In the genomic region with DNA sequence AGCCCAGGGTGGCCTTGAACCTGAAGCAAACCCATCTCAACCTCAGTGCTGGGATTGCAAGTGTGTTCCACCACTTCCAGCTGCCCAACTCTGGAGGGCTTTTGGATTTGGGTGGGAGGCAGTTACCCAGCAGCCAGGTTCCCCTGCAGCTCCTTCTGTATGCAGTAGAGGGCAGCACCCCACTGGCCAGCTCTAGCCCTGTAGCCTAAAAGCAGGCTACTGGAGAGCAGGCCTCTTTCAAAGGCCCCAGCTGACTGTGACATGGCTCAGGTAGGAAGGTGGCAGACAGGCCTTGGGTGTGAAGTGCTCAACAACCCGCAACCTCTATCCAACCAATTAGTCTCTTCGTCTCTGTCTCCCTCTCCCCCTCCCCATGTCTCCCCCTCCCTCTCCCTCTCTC, we compare ENCODE assay signal across 9 mouse cellular contexts. TPM values are rescaled to one million over a fixed set of nuclear protein-coding genes. Genes with fewer than 3 reads are reported as not detected.
DNase-seq lines count a peak whose midpoint lies in the region; ATAC-seq lines count a peak whose summit lies in the region.
"Had no signal": no experiment of that assay in that cellular context is flagged by ENCODE, and none has a peak within 500 bp of the region (broad histone marks: within the 10 kb centered on the region; RNA-seq: fewer than 3 reads in every experiment).

No protein-coding gene starts in this region.

- H3K36me3 ChIP-seq in forebrain, embryonic 16.5 days (ENCODE audit: control insufficient read depth, insufficient read depth), result peaks cover 6% of the 10 kb centered on the region; the same call in 1 of the 2 replicates
- H3K36me3 ChIP-seq in hindbrain, embryonic 15.5 days, result peaks cover 41% of the 10 kb centered on the region

- no peaks in the 10 kb centered on the region for H3K27me3 ChIP-seq in forebrain, embryonic 16.5 days (replicated peaks; ENCODE audit: control insufficient read depth, insufficient read depth, low read length)
- no peaks in the 10 kb centered on the region for H3K27me3 ChIP-seq in hindbrain, embryonic 15.5 days
- H3K27me3 ChIP-seq: megakaryocyte, embryonic 14.5 days had no signal

- no peak overlapping the region for H3K9ac ChIP-seq in forebrain, embryonic 16.5 days (replicated peaks; ENCODE audit: low read depth, low read length)
- no peak overlapping the region for H3K9ac ChIP-seq in hindbrain, embryonic 15.5 days

- WGBS in forebrain, embryonic 16.5 days, result 51% methylated on average over 2 of the region's 2 CpGs
- WGBS in hindbrain, embryonic 15.5 days, result 75% methylated on average over 2 of the region's 2 CpGs

- no peak overlapping the region for H3K4me2 ChIP-seq in forebrain, embryonic 16.5 days (ENCODE audit: low read length)
- H3K4me2 ChIP-seq in hindbrain, embryonic 15.5 days, result no peak overlapping the region

- no peak overlapping the region for H3K4me3 ChIP-seq in forebrain, embryonic 16.5 days (replicated peaks; ENCODE audit: low read length)
- H3K4me3 ChIP-seq in hindbrain, embryonic 15.5 days, result no peak overlapping the region
- H3K4me3 ChIP-seq: megakaryocyte, embryonic 14.5 days had no signal

- H3K27ac ChIP-seq in forebrain, embryonic 16.5 days (ENCODE audit: low read length), result no peak overlapping the region
- H3K27ac ChIP-seq in hindbrain, embryonic 15.5 days (replicated peaks), result no peak overlapping the region

- H3K4me1 ChIP-seq in forebrain, embryonic 16.5 days (replicated peaks; ENCODE audit: control insufficient read depth, insufficient read depth, low read length), result no peaks in the 10 kb centered on the region
- no peaks in the 10 kb centered on the region for H3K4me1 ChIP-seq in hindbrain, embryonic 15.5 days (replicated peaks)

- DNase-seq in NIH3T3 (ENCODE audit: low read depth), result peak; percentile 81
- peak; percentile 66 for DNase-seq in brain, adult 2 months (ENCODE audit: low read depth, low spot score)
- peak; percentile 24 to 25 for DNase-seq in left cerebral cortex, adult 8-10 months (ENCODE audit: low spot score in 2 of 2)
- peak; percentile 48 for DNase-seq in right cerebral cortex, adult 18-20 months
- peak; percentile 48 for DNase-seq in urinary bladder, postnatal 25 days (ENCODE audit: low spot score)

- peak; percentile 74 for ATAC-seq in forebrain, embryonic 16.5 days
- ATAC-seq in hindbrain, embryonic 15.5 days (ENCODE audit: low FRiP score, low read depth), result peak; percentile 77
- peak; percentile 84 for ATAC-seq in megakaryocyte, adult 5-6 weeks (ENCODE audit: poor library complexity, severe bottlenecking)

- H3K9me3 ChIP-seq in forebrain, embryonic 16.5 days (ENCODE audit: control insufficient read depth, low read length), result no peaks in the 10 kb centered on the region
- no peaks in the 10 kb centered on the region for H3K9me3 ChIP-seq in hindbrain, embryonic 15.5 days
- H3K9me3 ChIP-seq: megakaryocyte, embryonic 14.5 days had no signal

RNA-seq across cellular contexts. Expression of a gene that starts 9.2 kb away (rescaled TPM):
- polyA plus RNA-seq in forebrain, embryonic 16.5 days (2015; fragmentation: Nextera tagmentation; extraction: Ambion mirVana), result 12.0 and 12.4 TPM in 2 replicates
- polyA plus RNA-seq in hindbrain, embryonic 15.5 days (2015; fragmentation: Nextera tagmentation; extraction: Ambion mirVana), result 9.9 and 11.6 TPM in 2 replicates
- total RNA-seq in left cerebral cortex, adult 8-10 months (2022), result 10 to 100 TPM; 10.9 to 11.9 (median 11.4) TPM
- 1.5 and 1.6 TPM in 2 replicates for total RNA-seq in megakaryocyte, adult 5-6 weeks (2015)
- 2.9 and 3.3 TPM in 2 replicates for total RNA-seq in megakaryocyte, adult 5-6 weeks (2017)

RNA-seq across cellular contexts. Expression of a gene that starts 9.3 kb away (rescaled TPM):
- polyA plus RNA-seq in forebrain, embryonic 16.5 days (2015; fragmentation: Nextera tagmentation; extraction: Ambion mirVana), result 92.5 and 95.7 TPM in 2 replicates
- polyA plus RNA-seq in hindbrain, embryonic 15.5 days (2015; fragmentation: Nextera tagmentation; extraction: Ambion mirVana), result 105 and 106 TPM in 2 replicates
- 10 to 100 TPM; 43.9 to 59.3 (median 46.7) TPM for total RNA-seq in left cerebral cortex, adult 8-10 months (2022)
- total RNA-seq in megakaryocyte, adult 5-6 weeks (2015), result 61.8 and 65.2 TPM in 2 replicates
- total RNA-seq in megakaryocyte, adult 5-6 weeks (2017), result 65.1 and 73.7 TPM in 2 replicates

RNA-seq across cellular contexts. Expression of a gene that starts 30.1 kb away (rescaled TPM):
- polyA plus RNA-seq in forebrain, embryonic 16.5 days (2015; fragmentation: Nextera tagmentation; extraction: Ambion mirVana), result 13.8 and 16.1 TPM in 2 replicates
- 17.7 and 18.2 TPM in 2 replicates for polyA plus RNA-seq in hindbrain, embryonic 15.5 days (2015; fragmentation: Nextera tagmentation; extraction: Ambion mirVana)
- 10 to 100 TPM; 22.4 to 29.3 (median 26.1) TPM for total RNA-seq in left cerebral cortex, adult 8-10 months (2022)
- 69.6 and 73.1 TPM in 2 replicates for total RNA-seq in megakaryocyte, adult 5-6 weeks (2015)
- total RNA-seq in megakaryocyte, adult 5-6 weeks (2017), result 56.2 and 66.0 TPM in 2 replicates

Comparison
In these comparisons a context has a peak if more than half of its experiments do, and no peak if none do; other contexts are left out.
1. DNase-seq: peak in every context shown above with its lines; median percentile 81 in NIH3T3; 66 in brain, adult 2 months; 48 in right cerebral cortex, adult 18-20 months; 48 in urinary bladder, postnatal 25 days; 24 in left cerebral cortex, adult 8-10 months.